Mouse (Mus musculus): Measurements from ENCODE around the gene Slc35a5. TPM values are rescaled to one million over a fixed set of nuclear protein-coding genes. Genes with fewer than 3 reads are reported as not detected.

The Slc35a5 gene
- polyA plus RNA-seq, 1 experiment = 8.3 TPM

DNA sequence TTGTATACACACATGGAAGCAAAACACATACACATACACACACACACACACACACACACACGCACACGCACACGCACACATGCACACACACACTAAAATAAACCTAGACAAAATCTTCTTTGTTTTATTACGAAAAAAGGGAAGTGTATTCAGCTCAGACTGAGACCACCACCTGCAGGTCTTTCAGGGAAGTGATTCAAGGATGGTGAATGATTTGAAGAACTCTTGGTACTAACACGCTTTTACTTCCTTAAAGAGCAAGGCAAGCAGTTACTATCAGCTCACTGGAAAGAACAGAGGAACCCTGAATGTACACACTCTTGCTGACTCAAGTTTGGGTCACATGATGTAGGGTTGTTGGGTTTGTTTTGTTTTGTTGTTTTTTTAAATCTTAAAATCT is 15.9 kb downstream of the Slc35a5 start:
- TF ChIP-seq CTCF (IDR thresholded peaks at IDR 0.05; ENCODE audit: extremely low read depth, insufficient read depth, insufficient read length, insufficient replicate concordance) = no peak
- TF ChIP-seq POLR2A (IDR thresholded peaks at IDR 0.05; ENCODE audit: low read depth, low read length) = no peak
- Histone ChIP-seq H3K4me3 (ENCODE audit: extremely low read depth, insufficient read depth, insufficient read length) (no peak overlapping the region), H3K36me3 (ENCODE audit: control insufficient read depth, insufficient read depth, low read length) (peaks cover 33% of the 10 kb centered on the region), H3K27me3 (ENCODE audit: control insufficient read depth, insufficient read depth, low read length) (no peaks in the 10 kb centered on the region), H3K27ac (ENCODE audit: insufficient read depth, low read length) (no peak overlapping the region), H3K4me1 (ENCODE audit: control insufficient read depth, insufficient read depth, insufficient read length) (no peaks in the 10 kb centered on the region)
- peak; percentile 9 to 22 for DNase-seq (ENCODE audit: low read depth in 1 of 2, low spot score in 2 of 2)
- WGBS = 56% methylated on average over 5 of the region's 5 CpGs

DNA sequence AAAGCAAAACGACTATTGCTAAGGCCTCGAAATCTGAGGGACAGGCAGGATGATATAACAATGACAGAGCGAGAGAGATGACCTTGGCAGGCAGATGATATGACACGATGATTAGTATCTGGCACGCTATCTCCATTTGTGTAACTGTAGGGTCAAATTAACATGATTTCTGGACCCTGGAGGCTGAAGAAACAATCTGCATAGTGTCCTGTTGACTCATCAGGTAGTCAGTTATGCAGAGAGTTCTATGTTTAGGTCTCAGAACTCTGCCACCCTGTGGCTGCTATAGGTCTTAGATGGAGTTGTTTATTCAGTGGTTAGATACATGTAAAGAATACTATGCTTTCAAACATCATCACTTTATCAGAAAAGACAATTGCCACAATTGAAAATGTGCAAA is 16.8 kb downstream of the Slc35a5 start:
- peaks cover 28% of the 10 kb centered on the region for H3K36me3 ChIP-seq (ENCODE audit: control insufficient read depth, insufficient read depth, low read length)
- H3K27ac ChIP-seq (ENCODE audit: insufficient read depth, low read length) = no peak overlapping the region
- no peaks in the 10 kb centered on the region for H3K27me3 ChIP-seq (ENCODE audit: control insufficient read depth, insufficient read depth, low read length)
- H3K4me3 ChIP-seq (ENCODE audit: extremely low read depth, insufficient read depth, insufficient read length) = no peak overlapping the region
- TF ChIP-seq POLR2A (IDR thresholded peaks at IDR 0.05; ENCODE audit: low read depth, low read length) = no peak
- TF ChIP-seq CTCF (IDR thresholded peaks at IDR 0.05; ENCODE audit: extremely low read depth, insufficient read depth, insufficient read length, insufficient replicate concordance) = no peak
- H3K4me1 ChIP-seq (ENCODE audit: control insufficient read depth, insufficient read depth, insufficient read length) = no peaks in the 10 kb centered on the region
- 91% methylated on average over 5 of the region's 5 CpGs for WGBS
- no peak for DNase-seq (ENCODE audit: low read depth in 1 of 2, low spot score in 2 of 2)

DNA sequence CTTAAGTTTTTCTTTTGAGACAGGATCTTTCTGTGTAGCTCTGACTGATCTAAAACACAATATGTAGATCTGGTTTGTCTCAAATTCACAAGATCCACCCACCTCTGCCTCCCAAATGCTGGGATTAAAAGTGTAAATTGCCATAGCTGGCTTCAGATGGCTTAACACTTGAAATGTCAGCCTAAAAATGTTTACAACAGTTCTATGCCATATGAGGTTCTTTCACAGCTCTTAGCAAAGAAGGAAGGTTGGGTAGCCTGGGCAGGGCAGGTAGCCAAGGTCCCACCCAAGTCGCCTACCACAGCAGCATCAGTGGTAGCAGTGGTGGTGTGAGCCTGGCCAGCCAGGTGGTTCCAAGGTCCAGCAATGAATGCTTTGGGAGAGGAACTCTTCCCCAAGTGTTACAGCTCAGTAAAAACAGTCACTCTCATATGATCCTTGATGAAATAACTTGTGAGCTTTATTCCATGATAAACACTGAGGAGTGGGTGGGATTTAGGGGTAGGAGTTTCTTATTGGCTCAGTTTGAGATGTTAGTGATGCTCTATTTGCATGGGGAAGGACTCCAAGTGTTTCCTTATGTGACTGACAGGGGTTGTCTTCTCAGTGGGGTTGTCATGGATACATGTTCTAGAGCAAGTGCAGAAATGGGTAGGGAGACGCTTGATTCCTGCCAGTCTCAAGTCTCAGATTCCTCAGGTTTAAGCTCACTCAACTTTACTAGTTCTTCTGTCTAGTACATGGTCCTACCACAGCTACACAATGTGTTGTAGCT is 30.4 kb downstream of the Slc35a5 start:
- 86% methylated on average over 2 of the region's 2 CpGs for WGBS
- no peak overlapping the region for H3K4me3 ChIP-seq (ENCODE audit: extremely low read depth, insufficient read depth, insufficient read length)
- no peak for DNase-seq (ENCODE audit: low read depth in 1 of 2, low spot score in 2 of 2)
- TF ChIP-seq POLR2A (IDR thresholded peaks at IDR 0.05; ENCODE audit: low read depth, low read length) = no peak
- no peaks in the 10 kb centered on the region for H3K4me1 ChIP-seq (ENCODE audit: control insufficient read depth, insufficient read depth, insufficient read length)
- no peaks in the 10 kb centered on the region for H3K27me3 ChIP-seq (ENCODE audit: control insufficient read depth, insufficient read depth, low read length)
- H3K27ac ChIP-seq (ENCODE audit: insufficient read depth, low read length) = no peak overlapping the region
- no peaks in the 10 kb centered on the region for H3K36me3 ChIP-seq (ENCODE audit: control insufficient read depth, insufficient read depth, low read length)

DNA sequence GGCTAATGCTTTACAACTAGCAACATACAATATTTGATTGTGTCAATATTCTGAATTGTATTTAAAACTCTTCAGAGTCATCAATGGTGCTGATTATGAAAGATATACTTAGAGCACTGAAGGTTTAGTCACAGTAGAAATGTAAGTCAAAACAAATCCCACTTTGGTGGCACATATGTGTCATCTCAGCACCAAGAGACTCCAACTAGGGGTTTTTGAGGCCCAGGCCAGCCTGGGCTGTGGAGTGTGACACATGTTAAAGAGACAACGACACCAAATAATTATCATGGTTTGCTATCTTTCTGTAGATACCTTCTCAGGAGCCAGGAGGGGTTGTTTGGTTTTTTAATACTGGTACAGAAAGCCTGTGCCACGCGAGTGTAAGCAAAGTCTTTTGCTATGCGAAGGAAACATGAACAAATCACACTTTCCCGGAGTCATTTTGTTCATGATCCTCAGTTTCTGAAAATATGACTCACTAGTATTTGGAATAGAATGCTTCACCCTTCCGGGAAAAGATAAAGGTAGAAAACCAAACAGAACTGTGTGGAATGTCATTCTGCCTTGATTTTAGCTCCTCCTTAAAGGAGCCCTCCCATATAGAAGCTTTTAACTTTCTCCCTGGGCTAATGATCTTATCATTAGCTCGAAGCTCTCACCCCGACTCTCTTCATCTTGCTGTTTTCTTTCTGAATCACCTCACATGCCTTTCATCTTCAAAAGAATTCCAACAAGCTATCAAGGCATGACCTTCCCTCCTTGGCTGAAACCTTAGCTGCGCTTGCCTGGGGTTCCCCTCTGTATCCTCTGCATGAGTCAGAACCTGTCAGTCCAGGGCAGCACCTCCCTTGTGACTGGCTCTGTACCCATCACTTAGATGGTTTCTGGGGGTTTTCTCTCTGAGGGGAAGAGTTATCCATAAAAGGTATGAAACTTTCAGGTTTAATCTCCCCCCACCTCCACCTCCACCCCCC is 34.0 kb downstream of the Slc35a5 start:
- DNase-seq (ENCODE audit: low read depth in 1 of 2, low spot score in 2 of 2) = no peak
- no peaks in the 10 kb centered on the region for H3K36me3 ChIP-seq (ENCODE audit: control insufficient read depth, insufficient read depth, low read length)
- H3K4me1 ChIP-seq (ENCODE audit: control insufficient read depth, insufficient read depth, insufficient read length) = no peaks in the 10 kb centered on the region
- no peak overlapping the region for H3K4me3 ChIP-seq (ENCODE audit: extremely low read depth, insufficient read depth, insufficient read length)
- TF ChIP-seq POLR2A (IDR thresholded peaks at IDR 0.05; ENCODE audit: low read depth, low read length) (no peak), CTCF (IDR thresholded peaks at IDR 0.05; ENCODE audit: extremely low read depth, insufficient read depth, insufficient read length, insufficient replicate concordance) (no peak)
- no peaks in the 10 kb centered on the region for H3K27me3 ChIP-seq (ENCODE audit: control insufficient read depth, insufficient read depth, low read length)
- 86% methylated on average over 9 of the region's 9 CpGs for WGBS
- H3K27ac ChIP-seq (ENCODE audit: insufficient read depth, low read length) = no peak overlapping the region

DNA sequence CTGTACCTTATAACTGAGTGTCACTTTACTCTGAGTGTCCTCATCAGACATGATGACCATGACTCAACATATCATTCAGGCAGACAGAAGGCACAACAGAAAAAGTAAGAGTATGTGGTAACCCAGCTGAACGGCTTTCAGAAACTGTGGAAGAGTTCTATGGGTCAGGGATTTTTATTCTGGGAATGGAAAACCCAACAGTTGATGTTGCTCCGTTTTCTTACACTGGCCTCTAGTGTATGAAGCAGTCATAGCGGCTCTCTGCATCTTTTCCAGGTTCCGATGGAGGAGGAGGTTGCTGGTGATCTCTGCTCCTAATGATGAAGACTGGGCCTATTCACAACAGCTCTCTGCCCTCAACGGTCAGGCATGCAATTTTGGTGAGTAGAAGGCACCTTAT is 35.9 kb downstream of the Slc35a5 start:
- DNase-seq (ENCODE audit: low read depth in 1 of 2, low spot score in 2 of 2) = no peak
- H3K4me3 ChIP-seq (ENCODE audit: extremely low read depth, insufficient read depth, insufficient read length) = no peak overlapping the region
- no peaks in the 10 kb centered on the region for H3K36me3 ChIP-seq (ENCODE audit: control insufficient read depth, insufficient read depth, low read length)
- H3K27me3 ChIP-seq (ENCODE audit: control insufficient read depth, insufficient read depth, low read length) = no peaks in the 10 kb centered on the region
- no peaks in the 10 kb centered on the region for H3K4me1 ChIP-seq (ENCODE audit: control insufficient read depth, insufficient read depth, insufficient read length)
- 78% methylated on average over 5 of the region's 5 CpGs for WGBS
- H3K27ac ChIP-seq (ENCODE audit: insufficient read depth, low read length) = no peak overlapping the region
- no peak for TF ChIP-seq POLR2A (IDR thresholded peaks at IDR 0.05; ENCODE audit: low read depth, low read length)
- TF ChIP-seq CTCF (IDR thresholded peaks at IDR 0.05; ENCODE audit: extremely low read depth, insufficient read depth, insufficient read length, insufficient replicate concordance) = no peak

DNA sequence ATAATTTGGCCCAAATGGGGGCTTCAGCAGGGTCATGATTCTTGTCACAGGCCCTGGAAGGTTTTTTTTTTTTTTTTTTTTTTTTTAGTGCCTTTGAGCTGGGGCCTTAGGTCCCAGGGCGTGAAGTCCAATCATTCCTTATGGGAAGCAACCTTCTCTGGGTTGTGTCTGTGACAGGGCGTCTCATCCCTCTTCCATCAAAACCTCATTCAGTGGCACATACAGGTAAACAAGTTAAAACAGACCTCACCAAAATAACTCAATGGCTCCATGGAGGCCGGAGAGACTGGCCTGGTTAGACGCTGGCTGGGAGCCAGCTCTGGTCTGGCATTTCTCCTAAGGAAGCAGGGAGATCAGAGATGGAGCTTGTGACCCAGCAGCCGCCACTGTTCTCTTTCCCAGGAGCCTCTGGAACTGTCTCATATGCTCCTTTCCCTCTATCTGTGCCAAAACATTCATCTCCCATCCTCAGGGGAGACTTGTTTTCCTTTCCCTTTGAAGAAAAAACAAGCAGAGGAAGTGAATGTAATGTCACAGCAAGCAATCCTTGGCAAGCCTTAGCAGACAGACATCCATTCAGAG is 37.6 kb downstream of the Slc35a5 start:
- Histone ChIP-seq H3K27ac (ENCODE audit: insufficient read depth, low read length) (no peak overlapping the region), H3K27me3 (ENCODE audit: control insufficient read depth, insufficient read depth, low read length) (no peaks in the 10 kb centered on the region), H3K4me3 (ENCODE audit: extremely low read depth, insufficient read depth, insufficient read length) (no peak overlapping the region), H3K4me1 (ENCODE audit: control insufficient read depth, insufficient read depth, insufficient read length) (no peaks in the 10 kb centered on the region), H3K36me3 (ENCODE audit: control insufficient read depth, insufficient read depth, low read length) (no peaks in the 10 kb centered on the region)
- 88% methylated on average over 5 of the region's 5 CpGs for WGBS
- TF ChIP-seq POLR2A (IDR thresholded peaks at IDR 0.05; ENCODE audit: low read depth, low read length) = no peak
- no peak for TF ChIP-seq CTCF (IDR thresholded peaks at IDR 0.05; ENCODE audit: extremely low read depth, insufficient read depth, insufficient read length, insufficient replicate concordance)
- DNase-seq (ENCODE audit: low read depth in 1 of 2, low spot score in 2 of 2) = no peak

Measured in spleen, adult 2 months (tissue).